Mouse (Mus musculus) intestine, embryonic 15.5 days (tissue): Measurements from ENCODE around the gene Lrrn4. TPM values are rescaled to one million over a fixed set of nuclear protein-coding genes. Genes with fewer than 3 reads are reported as not detected.
A peak's percentile ranks its signal among the peaks of the same experiment; 100 is the strongest.

Experiments used
- ATAC-seq: fragments of 200-750 bp; cut with Nextera tagmentation; 2 replicates; pipeline ENCODE4 v1.8.0; 2017; ENCODE audit warnings: moderate TSS enrichment, moderate library complexity
- H3K27ac ChIP-seq: fragments of 300-500 bp; sonication (generic); 2 replicates; pipeline ENCODE4 v1.5.1; 2015; ENCODE audit warnings: mild to moderate bottlenecking, inconsistent platforms
- H3K27me3 ChIP-seq: fragments of 300-500 bp; sonication (generic); replicated peaks from 2 replicates; pipeline ENCODE4 v1.6.1; 2015; ENCODE audit warnings: inconsistent platforms
- H3K36me3 ChIP-seq: fragments of 300-500 bp; sonication (generic); 2 replicates; pipeline ENCODE4 v1.6.1; 2015; ENCODE audit warnings: inconsistent platforms
- H3K4me1 ChIP-seq: fragments of 300-500 bp; sonication (generic); replicated peaks from 2 replicates; pipeline ENCODE4 v1.6.1; 2015; ENCODE audit warnings: inconsistent platforms
- H3K4me2 ChIP-seq: fragments of 300-500 bp; sonication (generic); replicated peaks from 2 replicates; pipeline ENCODE4 v1.6.1; 2015; ENCODE audit warnings: mild to moderate bottlenecking, inconsistent platforms
- H3K4me3 ChIP-seq: fragments of 300-500 bp; sonication (generic); replicated peaks from 2 replicates; pipeline ENCODE4 v1.5.1; 2015; ENCODE audit warnings: inconsistent platforms
- H3K9ac ChIP-seq: fragments of 300-500 bp; sonication (generic); 2 replicates; pipeline ENCODE4 v1.6.1; 2015; ENCODE audit warnings: inconsistent platforms
- H3K9me3 ChIP-seq: fragments of 300-500 bp; sonication (generic); 2 replicates; pipeline ENCODE4 v1.6.1; 2016; ENCODE audit warnings: inconsistent platforms
- WGBS: fragments of 180-500 bp; shearing (Covaris S2); methylation state at CpG from one replicate; pipeline ENCODE4 v1.1.7; 2015; 5-methylcytosine and 5-hydroxymethylcytosine counted together
- polyA plus RNA-seq: library from polyadenylated mRNA; unstranded; fragments of >200 nt; fragmentation: Nextera tagmentation; extraction: Ambion mirVana; gene quantifications from 2 replicates; pipeline ENCODE4 v1.2.1, GENCODE M21; 2015

Gene Lrrn4
- polyA plus RNA-seq: 9.8 and 10.9 TPM in 2 replicates

GRCm38 (mm10) chr2:132880844-132881645 is at the start of gene Lrrn4:
Lrrn4 (minus strand) TSS chr2:132880891.
- H3K27me3 ChIP-seq: peaks cover 27% of the 10 kb centered on the region
- no peaks in the 10 kb centered on the region for H3K9me3 ChIP-seq
- H3K4me1 ChIP-seq: peaks cover 12% of the 10 kb centered on the region
- 23% methylated on average over 12 of the region's 12 CpGs for WGBS
- peak within 1 kb of the TSS; percentile 53 for H3K4me3 ChIP-seq
- H3K4me2 ChIP-seq: peak within 1 kb of the TSS; percentile 100
- peak within 1 kb of the TSS; percentile 44; the same call in 1 of the 2 replicates for H3K9ac ChIP-seq
- ATAC-seq: no peak
- H3K27ac ChIP-seq: no peak within 1 kb of the TSS
- H3K36me3 ChIP-seq: no peaks in the 10 kb centered on the region

DNA sequence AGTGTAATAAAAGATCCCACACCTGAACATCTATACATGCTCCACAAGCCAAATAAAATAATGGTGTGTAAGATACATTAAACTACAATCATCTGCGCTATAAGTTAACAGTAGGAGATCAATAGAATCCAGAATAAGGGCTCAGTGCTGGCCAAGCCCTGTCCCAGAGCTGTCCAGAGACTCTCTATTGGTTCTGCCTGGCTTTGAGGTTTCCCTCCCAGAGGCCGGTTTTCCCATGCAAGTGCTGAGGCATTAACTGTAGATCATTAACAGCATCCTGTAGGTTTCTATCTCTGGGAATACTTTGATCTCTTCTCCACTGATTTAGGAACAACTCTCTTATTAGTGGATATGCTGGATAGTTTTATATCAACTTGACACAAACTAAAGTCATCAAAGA is 48.3 kb upstream of the Lrrn4 start:
- Histone ChIP-seq H3K36me3 (no peaks in the 10 kb centered on the region), H3K27me3 (no peaks in the 10 kb centered on the region), H3K9ac (no peak overlapping the region), H3K4me3 (no peak overlapping the region), H3K9me3 (no peaks in the 10 kb centered on the region), H3K4me1 (no peaks in the 10 kb centered on the region), H3K27ac (no peak overlapping the region), H3K4me2 (no peak overlapping the region)
- WGBS: 62% methylated on average over 2 of the region's 2 CpGs
- peak; percentile 64 for ATAC-seq

DNA sequence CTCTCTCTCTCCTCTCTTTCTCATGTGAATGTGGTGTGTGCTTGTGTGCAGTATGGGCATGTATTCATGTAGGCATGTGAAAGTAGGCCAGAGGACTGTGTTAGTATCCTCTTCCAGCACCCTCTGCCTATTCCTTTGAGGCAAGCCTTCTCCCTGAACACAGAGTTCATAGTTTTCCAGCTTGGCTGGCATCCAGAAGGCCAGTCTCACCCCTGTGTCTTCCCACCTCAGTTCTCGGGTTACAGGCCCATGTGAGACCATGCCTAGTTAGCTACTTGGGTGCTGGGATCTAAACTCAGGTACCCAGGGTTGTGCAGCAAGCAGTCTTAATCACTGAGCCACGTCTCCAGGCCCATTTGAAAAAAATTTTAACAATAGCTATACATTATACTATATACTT is 47.2 kb upstream of the Lrrn4 start:
- H3K4me3 ChIP-seq: no peak overlapping the region
- 45% methylated on average over 2 of the region's 2 CpGs for WGBS
- no peaks in the 10 kb centered on the region for H3K27me3 ChIP-seq
- no peaks in the 10 kb centered on the region for H3K4me1 ChIP-seq
- no peaks in the 10 kb centered on the region for H3K9me3 ChIP-seq
- H3K36me3 ChIP-seq: no peaks in the 10 kb centered on the region
- no peak overlapping the region for H3K27ac ChIP-seq
- ATAC-seq: no peak
- no peak overlapping the region for H3K4me2 ChIP-seq
- no peak overlapping the region for H3K9ac ChIP-seq

- Histone ChIP-seq H3K4me2 (no peak overlapping the region), H3K4me3 (no peak overlapping the region), H3K9ac (no peak overlapping the region), H3K9me3 (no peaks in the 10 kb centered on the region), H3K27me3 (no peaks in the 10 kb centered on the region), H3K36me3 (no peaks in the 10 kb centered on the region), H3K27ac (no peak overlapping the region), H3K4me1 (no peaks in the 10 kb centered on the region)
- ATAC-seq: no peak
- WGBS: 73% methylated on average over 2 of the region's 2 CpGs
Measured at GRCm38 (mm10) chr2:132927298-132927697, 46.6 kb upstream of the Lrrn4 start.

- H3K4me1 ChIP-seq: no peaks in the 10 kb centered on the region
- no peaks in the 10 kb centered on the region for H3K27me3 ChIP-seq
- H3K9me3 ChIP-seq: no peaks in the 10 kb centered on the region
- H3K9ac ChIP-seq: no peak overlapping the region
- H3K36me3 ChIP-seq: no peaks in the 10 kb centered on the region
- peak overlapping the region; percentile 35 for H3K4me2 ChIP-seq
- WGBS: 39% methylated on average over 8 of the region's 8 CpGs
- peak; percentile 91 for ATAC-seq
- H3K4me3 ChIP-seq: no peak overlapping the region
- peak overlapping the region; percentile 88 for H3K27ac ChIP-seq
Measured at GRCm38 (mm10) chr2:132923290-132924085, 42.8 kb upstream of the Lrrn4 start.

DNA sequence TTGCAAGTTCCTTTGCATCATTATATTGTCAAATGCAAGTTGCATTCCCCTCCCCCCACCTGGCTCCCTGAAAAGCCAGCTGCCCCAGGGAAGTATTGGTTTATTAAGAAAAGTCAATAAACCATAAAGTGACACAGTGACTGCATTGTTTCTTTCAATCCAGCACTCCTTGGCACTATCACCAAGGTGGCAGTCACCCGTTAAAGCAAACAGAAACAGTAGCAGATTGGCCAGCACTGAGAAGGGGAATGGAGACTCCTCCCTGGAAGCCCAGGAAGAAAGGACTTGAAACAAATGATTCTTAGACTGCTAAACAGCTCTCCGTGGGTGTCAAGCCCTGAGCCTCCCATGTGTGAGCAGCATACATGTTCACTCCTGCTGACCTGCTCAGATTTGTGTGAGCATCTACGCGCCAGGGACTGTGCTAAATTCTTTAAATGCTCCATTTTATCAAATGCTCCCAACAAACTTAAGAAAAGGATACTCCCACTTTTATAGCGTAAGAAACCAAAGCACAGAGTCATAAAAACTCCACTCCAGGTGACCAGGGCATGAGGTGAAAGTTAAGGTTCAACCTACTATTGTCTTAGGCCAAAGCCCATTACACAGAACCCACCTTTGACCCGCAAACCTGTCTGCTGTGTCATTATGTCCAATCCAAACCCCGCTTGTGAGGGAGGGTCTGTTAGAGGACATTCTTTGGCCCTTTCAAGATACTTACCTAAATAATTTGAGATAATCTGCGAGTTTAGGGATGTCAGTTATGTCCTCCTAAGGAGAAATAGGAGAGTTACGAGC is 41.6 kb upstream of the Lrrn4 start:
- peak overlapping the region; percentile 88 for H3K27ac ChIP-seq
- H3K4me2 ChIP-seq: peak overlapping the region; percentile 35; the same call in 1 of the 2 replicates
- no peaks in the 10 kb centered on the region for H3K27me3 ChIP-seq
- 40% methylated on average over 9 of the region's 9 CpGs for WGBS
- H3K36me3 ChIP-seq: no peaks in the 10 kb centered on the region
- no peak overlapping the region for H3K9ac ChIP-seq
- peak; percentile 87 for ATAC-seq
- H3K4me3 ChIP-seq: no peak overlapping the region
- H3K4me1 ChIP-seq: no peaks in the 10 kb centered on the region
- H3K9me3 ChIP-seq: no peaks in the 10 kb centered on the region

DNA sequence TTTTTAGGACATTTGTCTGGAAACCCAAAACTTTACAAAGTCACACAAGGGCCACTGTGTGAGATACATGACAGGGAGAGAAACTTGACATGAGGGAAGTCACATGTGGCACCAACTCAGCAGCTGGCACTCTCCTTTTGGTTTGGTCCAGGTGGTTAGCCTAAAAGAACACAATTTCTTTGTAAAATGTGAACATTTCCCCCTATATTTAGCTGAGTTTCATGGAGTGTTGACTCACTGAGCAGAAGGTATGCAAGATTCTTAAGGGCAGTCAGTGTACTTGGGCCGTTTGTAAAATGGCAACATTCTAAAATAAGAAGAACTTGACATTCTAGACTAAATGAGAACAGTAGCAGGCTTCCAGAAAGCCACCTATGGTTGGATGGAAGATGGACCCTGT is 34.1 kb upstream of the Lrrn4 start:
- H3K4me1 ChIP-seq: no peaks in the 10 kb centered on the region
- 75% methylated on average over 1 of the region's 1 CpGs for WGBS
- H3K9ac ChIP-seq: no peak overlapping the region
- no peak for ATAC-seq
- H3K27ac ChIP-seq: no peak overlapping the region
- H3K36me3 ChIP-seq: no peaks in the 10 kb centered on the region
- H3K9me3 ChIP-seq: no peaks in the 10 kb centered on the region
- no peaks in the 10 kb centered on the region for H3K27me3 ChIP-seq
- no peak overlapping the region for H3K4me3 ChIP-seq
- H3K4me2 ChIP-seq: no peak overlapping the region

DNA sequence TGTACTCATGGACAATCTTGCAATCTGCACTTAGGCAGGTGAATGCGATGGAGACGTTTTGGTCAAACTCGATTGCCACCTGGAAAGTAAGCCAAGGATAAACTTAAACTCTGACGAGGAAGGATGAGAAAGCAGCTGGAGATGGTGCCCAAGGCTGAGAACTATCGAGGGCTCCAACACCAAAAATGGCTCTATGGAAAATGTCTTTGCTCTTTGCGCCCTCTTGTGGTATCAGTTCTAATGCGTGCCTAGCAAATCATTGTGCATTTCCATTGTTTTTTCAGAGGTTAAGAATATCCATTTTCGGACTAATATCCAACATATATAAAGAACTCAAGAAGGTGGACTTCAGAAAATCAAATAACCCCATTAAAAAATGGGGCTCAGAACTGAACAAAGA is 26.1 kb upstream of the Lrrn4 start:
- Histone ChIP-seq H3K9ac (no peak overlapping the region), H3K27ac (no peak overlapping the region), H3K4me2 (no peak overlapping the region), H3K9me3 (no peaks in the 10 kb centered on the region), H3K4me3 (no peak overlapping the region), H3K36me3 (peaks cover 4% of the 10 kb centered on the region; the same call in 1 of the 2 replicates), H3K27me3 (no peaks in the 10 kb centered on the region), H3K4me1 (no peaks in the 10 kb centered on the region)
- no peak for ATAC-seq
- WGBS: 33% methylated on average over 8 of the region's 8 CpGs

DNA sequence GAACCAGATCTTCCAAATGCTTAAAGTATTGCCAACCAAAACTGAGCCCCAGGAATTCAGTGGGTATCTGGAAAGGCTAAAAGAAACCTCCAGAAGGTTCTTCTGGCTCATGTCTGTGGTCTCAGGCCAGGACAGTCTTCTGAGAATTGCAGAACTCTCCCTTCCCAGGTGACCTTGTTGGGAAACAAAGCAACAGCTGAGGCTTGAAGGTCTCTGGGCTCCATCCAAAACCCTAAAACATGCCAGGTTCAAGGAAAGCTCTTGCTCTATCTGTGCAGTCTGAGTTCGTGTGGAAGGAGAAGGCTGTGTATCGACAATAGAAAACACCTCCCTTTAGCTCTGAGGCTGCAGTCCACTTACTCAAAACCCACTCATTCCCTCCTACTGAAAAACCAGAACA is 24.3 kb upstream of the Lrrn4 start:
- Histone ChIP-seq H3K27me3 (no peaks in the 10 kb centered on the region), H3K4me1 (no peaks in the 10 kb centered on the region), H3K9me3 (no peaks in the 10 kb centered on the region), H3K4me3 (no peak overlapping the region), H3K27ac (no peak overlapping the region), H3K9ac (no peak overlapping the region), H3K36me3 (peaks cover 4% of the 10 kb centered on the region; the same call in 1 of the 2 replicates), H3K4me2 (no peak overlapping the region)
- WGBS: 78% methylated on average over 2 of the region's 2 CpGs
- ATAC-seq: no peak

DNA sequence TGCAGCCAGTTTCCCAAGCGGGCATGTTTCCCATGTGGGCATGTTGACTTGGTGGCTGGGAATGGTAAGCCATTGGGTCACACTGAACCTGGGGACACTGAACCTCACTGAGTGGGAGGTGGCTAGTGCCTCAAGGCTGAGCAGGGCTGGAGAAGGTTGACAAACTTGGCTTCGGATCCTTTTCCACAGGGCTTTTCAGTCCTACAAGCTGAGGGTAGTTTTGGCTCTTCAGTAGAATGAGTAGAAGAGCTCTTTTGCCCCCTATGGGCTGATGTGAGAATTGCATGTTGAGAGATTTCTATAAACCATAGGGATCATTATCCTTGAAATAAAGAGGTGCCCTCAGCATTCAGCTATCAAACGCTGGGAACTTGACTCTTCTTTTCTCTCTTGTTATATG is 22.8 kb upstream of the Lrrn4 start:
- 40% methylated on average over 3 of the region's 3 CpGs for WGBS
- peak; percentile 44; the same call in 1 of the 2 replicates for ATAC-seq
- Histone ChIP-seq H3K27me3 (no peaks in the 10 kb centered on the region), H3K9me3 (no peaks in the 10 kb centered on the region), H3K4me1 (no peaks in the 10 kb centered on the region), H3K4me3 (no peak overlapping the region), H3K9ac (no peak overlapping the region), H3K36me3 (peaks cover 4% of the 10 kb centered on the region; the same call in 1 of the 2 replicates), H3K4me2 (no peak overlapping the region), H3K27ac (no peak overlapping the region)

DNA sequence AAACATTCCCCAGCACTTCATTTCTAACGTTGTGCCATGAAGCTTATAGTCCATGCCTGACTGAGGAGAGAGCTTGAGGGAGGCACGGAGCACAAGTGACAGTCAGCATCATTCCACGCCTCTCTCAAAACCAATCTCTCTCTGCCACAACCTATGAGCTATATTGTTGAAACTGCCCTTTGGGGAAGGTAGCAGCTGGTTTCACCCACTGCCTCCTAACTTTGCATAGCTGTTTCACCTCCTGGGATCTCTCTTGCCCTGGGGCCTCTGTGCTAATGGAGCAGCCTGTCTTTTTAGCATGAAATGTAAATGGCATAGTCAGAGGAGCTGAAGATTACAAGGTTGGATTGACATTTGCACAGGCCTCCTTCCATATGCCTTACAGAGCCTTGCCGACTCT is 21.4 kb upstream of the Lrrn4 start:
- 55% methylated on average over 4 of the region's 4 CpGs for WGBS
- no peaks in the 10 kb centered on the region for H3K27me3 ChIP-seq
- H3K4me2 ChIP-seq: no peak overlapping the region
- H3K4me1 ChIP-seq: no peaks in the 10 kb centered on the region
- no peaks in the 10 kb centered on the region for H3K9me3 ChIP-seq
- no peak overlapping the region for H3K4me3 ChIP-seq
- H3K27ac ChIP-seq: no peak overlapping the region
- H3K9ac ChIP-seq: no peak overlapping the region
- no peak for ATAC-seq
- H3K36me3 ChIP-seq: peaks cover 4% of the 10 kb centered on the region; the same call in 1 of the 2 replicates

DNA sequence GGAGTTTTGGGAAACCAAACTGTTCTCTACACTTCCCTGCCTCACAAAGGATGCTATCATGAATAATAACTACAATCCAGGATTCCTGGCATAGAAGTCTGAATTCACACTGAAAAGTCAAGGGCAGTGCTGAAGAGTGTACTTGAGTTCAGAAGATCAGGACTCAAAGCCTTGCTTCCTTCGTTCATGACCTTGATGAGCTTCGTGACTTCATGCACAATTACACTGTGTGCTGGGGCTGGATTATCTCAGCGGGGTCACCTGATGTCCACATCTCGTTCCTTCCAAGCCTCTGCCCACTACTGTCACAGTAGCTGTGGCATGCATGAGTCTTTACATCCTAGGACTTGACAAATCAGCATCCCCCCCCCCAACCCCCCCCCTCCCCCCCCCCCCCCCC is 20.9 kb upstream of the Lrrn4 start:
- Histone ChIP-seq H3K9ac (no peak overlapping the region), H3K9me3 (no peaks in the 10 kb centered on the region), H3K27ac (no peak overlapping the region), H3K36me3 (peaks cover 3% of the 10 kb centered on the region; the same call in 1 of the 2 replicates), H3K27me3 (no peaks in the 10 kb centered on the region), H3K4me3 (no peak overlapping the region), H3K4me1 (no peaks in the 10 kb centered on the region), H3K4me2 (no peak overlapping the region)
- ATAC-seq: no peak
- 81% methylated on average over 4 of the region's 4 CpGs for WGBS
